Mouse (Mus musculus) stomach, embryonic 14.5 days (tissue): ENCODE measurements around the gene Olfr924. TPM values are rescaled to one million over a fixed set of nuclear protein-coding genes. Genes with fewer than 3 reads are reported as not detected.

ENCODE experiments used
- polyA plus RNA-seq: library from polyadenylated mRNA; unstranded; fragments of >200 nt; fragmentation: Nextera tagmentation; extraction: Ambion mirVana; gene quantifications from 2 replicates; pipeline ENCODE4 v1.2.1, GENCODE M21; 2014

The Olfr924 gene
- polyA plus RNA-seq, 1 experiment from 2014 or later = not detected

Other genes with a start within 250 kb of the Olfr924 start
- not detected in 2 replicates for gene Olfr914, start 239.3 kb upstream of the Olfr924 start, polyA plus RNA-seq
- gene Olfr916, start 184.6 kb upstream of the Olfr924 start, polyA plus RNA-seq = not detected in 2 replicates
- not detected in 2 replicates for gene Olfr917, start 178.6 kb upstream of the Olfr924 start, polyA plus RNA-seq
- gene Olfr918, start 169.8 kb upstream of the Olfr924 start, polyA plus RNA-seq = not detected in 2 replicates
- not detected in 2 replicates for gene Olfr919, start 140.8 kb upstream of the Olfr924 start, polyA plus RNA-seq
- 25.4 and 26.3 TPM in 2 replicates for gene Vwa5a, start 126.2 kb upstream of the Olfr924 start, polyA plus RNA-seq
- 0.08 and 0.17 TPM in 2 replicates for gene Olfr920, start 92.2 kb upstream of the Olfr924 start, polyA plus RNA-seq
- not detected in 2 replicates for gene Olfr921, start 71.4 kb upstream of the Olfr924 start, polyA plus RNA-seq
- gene Olfr922, start 29.8 kb upstream of the Olfr924 start, polyA plus RNA-seq = not detected in 2 replicates
- gene Olfr923, start 17.9 kb upstream of the Olfr924 start, polyA plus RNA-seq = not detected in 2 replicates
- not detected in 2 replicates for gene Olfr26, start 10.6 kb downstream of the Olfr924 start, polyA plus RNA-seq
- gene Olfr926, start 32.7 kb downstream of the Olfr924 start, polyA plus RNA-seq = not detected in 2 replicates
- gene Olfr930, start 85.4 kb downstream of the Olfr924 start, polyA plus RNA-seq = not detected in 2 replicates
- gene Olfr933, start 127.9 kb downstream of the Olfr924 start, polyA plus RNA-seq = not detected in 2 replicates
- gene Olfr934, start 143.9 kb downstream of the Olfr924 start, polyA plus RNA-seq = not detected in 2 replicates
- gene Olfr935, start 155.2 kb downstream of the Olfr924 start, polyA plus RNA-seq = not detected in 2 replicates
- gene Olfr146, start 178.9 kb downstream of the Olfr924 start, polyA plus RNA-seq = not detected in 2 replicates
- not detected in 2 replicates for gene Olfr937, start 220.5 kb downstream of the Olfr924 start, polyA plus RNA-seq
- gene Olfr938, start 234.4 kb downstream of the Olfr924 start, polyA plus RNA-seq = not detected in 2 replicates